Mouse (Mus musculus): Measurements from ENCODE around the gene Isca2.

Isca2 gene

DNA sequence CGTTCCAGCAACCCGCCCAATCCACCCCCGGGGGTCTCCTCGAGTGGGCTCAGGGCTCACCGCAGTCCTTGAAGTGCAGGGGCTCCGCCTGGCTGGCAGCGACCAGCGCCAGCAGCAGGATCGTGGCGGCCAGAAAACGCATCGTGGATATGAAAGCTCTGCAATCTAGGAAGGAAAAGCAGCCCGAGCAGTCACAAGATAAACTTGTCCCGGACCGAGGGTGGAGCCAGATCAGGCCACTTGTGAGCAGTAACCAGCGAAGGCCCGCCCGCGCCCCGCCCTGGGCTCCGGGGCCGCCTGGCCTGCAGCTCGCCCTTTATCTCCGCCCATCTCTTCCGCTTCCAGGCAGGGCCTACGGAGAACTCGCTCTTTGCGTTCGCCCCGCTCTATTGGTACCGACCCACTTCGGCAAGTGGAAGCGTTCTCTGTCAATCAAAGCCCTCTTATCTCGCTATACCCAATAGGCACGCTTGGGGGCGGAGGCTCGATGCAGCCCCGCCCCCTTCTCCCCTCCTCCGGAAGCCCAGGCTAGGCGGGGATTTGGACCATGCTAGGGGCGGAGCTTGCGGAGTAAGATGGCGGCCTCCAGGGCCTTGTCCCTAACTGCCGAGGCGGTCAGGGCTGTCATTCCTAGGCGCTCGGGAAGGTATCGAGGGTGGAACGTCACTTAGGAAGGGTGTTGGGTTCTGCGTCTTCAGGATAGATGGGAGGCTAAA lies at the start of gene Isca2, which contains the start of gene Npc2:
TSS of gene Isca2 (plus strand) at position 526 of the 716 bp plus-strand sequence.
TSS of gene Npc2 (minus strand) at position 427 of the 716 bp plus-strand sequence.
- peak; percentile 98 for DNase-seq (ENCODE audit: extremely low spot score, low read depth, low spot score)

DNA sequence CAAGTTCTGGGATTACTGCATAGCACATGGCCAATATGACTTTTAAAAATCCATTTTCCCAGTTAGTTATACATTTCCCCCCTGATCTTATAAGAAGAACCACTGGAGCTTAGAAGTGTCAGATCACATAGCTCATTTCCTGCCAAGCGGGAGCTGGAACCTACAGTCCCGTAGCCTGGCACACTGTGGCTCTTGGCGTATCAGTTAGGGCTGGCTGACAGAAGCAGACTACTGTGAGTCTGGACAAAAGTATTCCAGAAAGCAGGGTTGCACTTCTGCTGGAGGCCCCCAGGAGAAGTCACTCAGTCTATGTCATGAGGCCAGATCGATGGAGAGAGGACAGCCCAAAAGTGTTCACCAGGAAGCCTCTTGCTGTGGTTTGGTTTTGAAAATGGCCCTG lies 46.7 kb upstream of the Isca2 start:
- no peak for DNase-seq (ENCODE audit: extremely low spot score, low read depth, low spot score)

DNA sequence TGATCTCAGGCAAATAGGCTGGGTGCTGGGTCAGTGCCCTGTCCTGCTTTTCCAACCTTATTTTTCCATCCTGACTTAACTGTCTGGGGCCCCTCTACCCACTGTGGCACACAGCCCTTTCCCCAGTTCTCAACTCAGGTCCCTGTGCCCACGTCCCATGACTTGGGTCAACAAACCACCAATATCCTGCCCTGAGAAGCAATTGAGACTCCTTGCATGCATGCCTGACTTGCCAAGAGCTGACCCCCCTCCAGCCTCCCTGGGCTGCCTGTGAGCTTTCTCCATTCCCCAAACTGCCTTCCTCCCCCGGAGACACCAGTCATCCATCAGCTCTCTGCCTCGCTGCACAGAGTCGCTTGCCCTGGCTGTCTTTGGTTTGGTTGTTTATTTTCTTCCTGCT lies 46.1 kb upstream of the Isca2 start:
- DNase-seq (ENCODE audit: extremely low spot score, low read depth, low spot score): no peak

DNA sequence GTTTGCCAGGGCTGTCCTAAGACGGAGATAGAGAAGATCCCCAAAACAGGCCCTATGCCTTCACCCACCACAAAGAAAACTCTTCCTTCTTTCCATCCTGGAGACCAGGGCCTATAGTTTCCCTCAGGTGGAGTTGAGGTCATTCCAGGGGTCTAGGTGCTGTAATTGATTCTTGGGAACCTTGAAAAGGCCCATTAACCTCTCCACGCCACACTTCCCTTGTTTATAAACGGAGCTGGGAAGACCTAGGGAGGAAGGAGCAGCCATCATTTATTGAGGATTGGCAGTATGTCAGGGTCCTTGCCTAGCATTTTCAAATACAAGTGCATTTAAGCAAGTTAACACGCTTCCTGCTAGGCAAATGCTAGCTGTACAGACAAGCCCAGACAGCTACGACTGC lies 45.6 kb upstream of the Isca2 start:
- no peak for DNase-seq (ENCODE audit: extremely low spot score, low read depth, low spot score)

DNA sequence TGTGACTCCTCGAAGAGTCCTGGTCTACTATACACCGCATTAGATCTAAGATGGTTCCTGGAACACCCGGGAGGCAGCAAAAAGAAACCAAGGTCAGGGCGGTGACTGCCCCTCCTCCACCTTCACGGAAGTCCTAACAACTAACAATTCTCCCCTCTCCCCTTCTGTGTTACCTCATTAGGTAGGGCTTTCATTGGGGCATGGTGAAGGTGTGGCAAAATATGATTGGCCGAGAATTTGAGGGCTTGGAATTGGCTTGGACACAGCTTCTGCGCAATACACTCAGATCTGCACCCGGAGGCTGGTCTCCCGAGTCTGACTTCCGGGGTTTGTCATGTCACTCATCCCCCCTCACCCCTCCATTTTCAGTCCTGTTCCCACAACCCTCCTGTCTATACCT lies 44.6 kb upstream of the Isca2 start:
- DNase-seq (ENCODE audit: extremely low spot score, low read depth, low spot score): no peak

DNA sequence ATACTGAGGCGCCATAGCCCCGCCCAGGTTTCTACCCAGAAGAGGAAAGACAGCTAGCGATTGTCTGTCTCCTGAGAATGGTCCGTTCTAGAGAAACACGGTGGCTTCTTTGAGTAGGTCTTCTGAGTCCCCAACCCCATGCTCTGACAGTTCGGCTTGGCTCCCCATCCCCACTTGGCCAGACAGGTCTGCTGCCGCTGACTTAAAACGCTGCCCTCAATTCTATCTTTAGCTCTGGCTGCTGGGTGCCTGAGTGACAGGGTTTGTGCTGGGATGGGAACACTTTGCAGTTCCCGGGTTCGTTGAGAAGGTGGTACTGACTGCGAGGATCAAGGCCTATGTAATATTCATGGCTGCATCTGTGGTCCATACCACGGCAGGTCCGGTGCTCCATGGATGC lies 39.7 kb upstream of the Isca2 start:
- DNase-seq (ENCODE audit: extremely low spot score, low read depth, low spot score): no peak

DNA sequence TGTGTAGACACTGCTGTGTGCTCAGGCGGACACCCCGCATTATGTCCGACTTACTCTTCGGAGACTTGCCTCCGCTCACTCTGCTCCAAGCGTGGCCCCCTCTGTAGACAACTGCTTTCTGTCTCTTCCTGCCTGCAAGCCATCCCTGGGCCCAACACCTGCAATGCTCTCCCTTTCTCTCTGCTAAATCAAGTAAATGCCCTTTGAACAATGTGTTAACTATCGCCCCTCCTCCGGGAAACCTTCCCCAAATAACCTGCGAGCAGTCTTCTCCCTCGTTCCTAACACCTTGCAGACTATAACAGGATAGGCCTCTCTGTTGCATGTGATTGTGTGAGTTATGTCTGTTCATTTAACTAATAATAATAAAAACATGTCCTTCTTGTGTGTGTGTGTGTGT lies 29.6 kb upstream of the Isca2 start:
- DNase-seq (ENCODE audit: extremely low spot score, low read depth, low spot score): no peak

DNA sequence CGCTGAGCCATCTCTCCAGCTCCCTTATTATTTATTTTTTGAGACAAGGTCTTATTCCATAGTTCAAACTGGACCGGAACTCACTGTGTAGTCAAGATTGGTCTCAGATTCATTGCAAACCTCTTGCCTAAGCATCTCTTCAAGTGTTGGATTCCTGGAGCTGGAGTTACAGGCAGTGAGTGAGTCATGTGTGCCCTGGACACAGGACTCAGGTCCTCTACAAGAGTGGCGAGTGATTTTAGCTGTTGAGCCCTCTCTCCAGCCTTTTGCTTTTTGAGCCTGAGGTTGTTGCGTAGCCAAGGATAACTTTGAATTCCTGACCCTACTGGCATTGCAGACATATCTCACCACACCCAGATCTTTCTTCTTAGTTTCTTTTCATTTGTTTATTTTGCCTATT lies 27.4 kb upstream of the Isca2 start:
- no peak for DNase-seq (ENCODE audit: extremely low spot score, low read depth, low spot score)

DNA sequence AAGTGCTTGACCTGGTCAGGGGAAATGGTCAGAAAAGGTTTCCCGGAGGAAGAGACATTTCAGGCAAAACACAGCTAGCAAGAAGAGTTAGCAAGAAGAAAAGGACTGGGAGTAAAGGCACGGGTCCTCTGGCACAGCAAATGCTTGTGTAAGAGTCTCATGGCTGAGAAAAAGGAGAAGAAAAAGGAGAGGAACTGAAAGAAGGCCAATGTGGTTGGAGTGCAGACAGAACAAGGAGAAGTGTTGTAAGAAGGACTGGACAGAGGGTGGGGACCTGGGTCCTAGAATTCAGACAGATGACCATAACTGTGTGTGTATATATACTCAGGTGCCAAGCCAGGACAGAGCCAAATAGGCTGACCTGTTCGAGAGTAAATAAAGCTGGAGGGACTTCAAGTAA lies 24.9 kb upstream of the Isca2 start:
- DNase-seq (ENCODE audit: extremely low spot score, low read depth, low spot score): no peak

DNA sequence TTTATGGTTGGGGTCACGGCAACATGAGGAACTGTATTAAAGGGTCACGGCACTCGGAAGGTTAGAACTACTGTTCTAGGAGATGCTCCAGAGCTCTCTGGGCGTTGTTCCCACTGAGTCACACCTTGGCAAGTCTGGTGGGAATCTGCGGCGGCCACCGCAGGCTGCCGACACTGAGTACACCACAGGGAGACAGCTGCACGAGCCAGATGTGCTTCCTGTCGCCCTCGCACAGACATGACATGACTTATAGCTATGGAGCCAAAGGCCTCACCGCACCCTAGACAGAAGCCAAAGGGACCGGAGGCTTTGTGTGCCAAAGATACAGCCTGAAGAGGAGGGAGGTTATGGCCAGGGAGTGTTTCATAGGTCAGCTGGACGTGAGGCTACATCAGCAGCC lies 22.4 kb upstream of the Isca2 start:
- DNase-seq (ENCODE audit: extremely low spot score, low read depth, low spot score): no peak

DNA sequence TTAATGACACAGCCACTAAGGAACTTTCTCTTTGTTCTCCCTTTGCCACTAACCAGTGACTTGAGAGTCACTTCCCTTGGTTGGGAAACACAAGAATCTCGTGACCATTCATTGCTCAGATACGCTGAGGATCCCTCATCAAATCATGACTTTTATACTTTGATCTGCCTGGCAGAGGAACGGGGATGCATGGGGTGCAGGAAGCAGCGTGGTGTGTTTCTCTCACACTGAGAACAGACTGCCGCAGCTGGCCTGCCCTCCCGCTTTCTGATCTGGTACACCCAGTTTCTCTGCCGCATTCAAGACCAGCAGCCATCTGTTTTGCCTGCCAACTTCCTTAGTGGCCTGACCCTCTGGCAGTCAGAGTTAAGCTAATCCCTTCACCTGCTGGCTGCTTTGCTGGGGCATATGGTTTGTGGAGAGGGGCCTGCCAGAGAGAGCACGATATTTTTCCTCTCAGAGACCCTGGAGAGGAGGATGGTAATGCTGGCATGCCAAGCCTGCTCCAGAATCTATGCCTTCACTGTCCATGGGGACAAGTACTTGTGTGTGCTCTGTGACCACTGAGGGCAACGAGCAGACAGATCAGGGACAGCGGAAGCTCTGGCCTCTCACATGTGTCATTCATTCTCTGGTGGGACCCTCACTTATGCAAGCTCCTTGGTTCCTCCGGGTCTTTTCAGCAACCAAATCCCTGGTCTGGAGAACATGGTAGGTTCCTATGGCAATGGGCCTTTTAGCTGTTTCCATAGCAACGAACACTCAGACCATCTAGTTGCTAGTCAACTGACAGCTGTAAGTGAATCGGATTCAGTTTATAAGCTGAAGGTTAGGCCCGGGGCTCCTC lies 20.7 kb upstream of the Isca2 start:
- no peak for DNase-seq (ENCODE audit: extremely low spot score, low read depth, low spot score)

DNA sequence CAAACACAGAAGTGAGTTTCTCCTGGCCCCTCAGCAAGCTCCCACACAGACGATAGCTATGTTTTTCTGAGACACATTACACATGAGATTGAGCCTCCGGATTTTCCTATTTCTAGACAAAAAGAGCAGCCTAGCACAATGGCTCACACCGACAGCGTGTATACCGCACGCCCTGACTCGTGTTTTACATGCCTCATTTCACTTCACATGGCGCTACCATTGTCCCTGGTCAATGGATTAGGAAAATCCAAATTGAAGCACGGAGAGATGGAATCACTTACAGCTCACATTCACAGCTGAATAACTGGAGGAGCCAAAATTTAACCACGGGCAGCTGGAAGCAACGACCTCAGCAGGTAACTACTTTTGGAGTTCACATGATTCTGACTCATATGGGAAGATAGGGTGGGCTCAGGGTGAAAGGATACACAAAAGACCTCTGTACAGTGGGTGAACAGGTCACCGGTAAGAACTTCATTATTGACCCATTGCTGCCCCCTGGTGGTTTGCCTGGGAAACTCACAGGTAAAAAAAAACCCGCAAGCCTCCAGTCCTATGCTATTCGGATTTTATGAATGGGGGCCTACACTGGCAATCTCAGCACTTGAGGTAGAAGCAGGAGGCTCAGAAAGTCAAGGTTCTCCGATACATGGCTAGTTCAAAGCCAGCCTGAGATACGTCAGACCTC lies 17.9 kb upstream of the Isca2 start:
- DNase-seq (ENCODE audit: extremely low spot score, low read depth, low spot score): no peak

DNA sequence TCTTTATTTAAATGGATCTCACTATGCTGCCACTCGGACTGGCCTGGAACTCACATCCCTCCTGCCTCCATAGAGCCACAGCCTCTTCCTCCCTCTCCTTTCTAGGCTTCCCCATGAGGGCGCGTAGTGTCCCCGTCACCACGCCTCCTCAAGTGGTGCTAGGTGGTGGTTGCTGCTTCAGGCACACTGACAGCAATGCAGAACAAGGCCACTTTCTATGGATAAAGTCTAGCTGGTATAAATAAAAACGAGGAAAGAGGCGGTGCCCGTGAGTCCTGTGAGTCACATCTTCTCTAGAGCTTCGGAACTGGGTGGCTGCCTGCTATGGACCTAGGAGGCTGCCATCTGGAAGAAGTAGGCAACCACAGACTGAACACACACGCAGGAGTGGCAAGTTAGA lies 17.0 kb upstream of the Isca2 start:
- no peak for DNase-seq (ENCODE audit: extremely low spot score, low read depth, low spot score)

DNA sequence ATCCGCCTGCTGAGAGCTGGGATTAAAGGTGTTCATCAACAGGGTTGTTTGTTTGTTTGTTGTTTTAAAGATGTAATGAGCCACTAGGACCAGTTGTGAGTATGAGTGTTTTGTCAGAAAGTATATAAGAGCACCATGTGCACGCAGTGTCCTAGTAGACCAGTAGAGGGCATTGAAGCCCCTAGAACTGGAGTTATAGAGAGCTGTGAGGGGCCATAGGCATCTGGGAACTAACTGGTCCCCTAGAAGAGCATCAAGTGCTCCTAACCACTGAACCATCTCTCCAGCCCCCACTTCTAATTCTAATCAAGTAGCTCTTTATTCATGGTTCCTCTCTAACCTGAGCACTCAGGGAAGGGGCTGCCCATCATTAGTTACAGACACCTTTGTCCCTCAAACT lies 14.0 kb upstream of the Isca2 start:
- DNase-seq (ENCODE audit: extremely low spot score, low read depth, low spot score): no peak

DNA sequence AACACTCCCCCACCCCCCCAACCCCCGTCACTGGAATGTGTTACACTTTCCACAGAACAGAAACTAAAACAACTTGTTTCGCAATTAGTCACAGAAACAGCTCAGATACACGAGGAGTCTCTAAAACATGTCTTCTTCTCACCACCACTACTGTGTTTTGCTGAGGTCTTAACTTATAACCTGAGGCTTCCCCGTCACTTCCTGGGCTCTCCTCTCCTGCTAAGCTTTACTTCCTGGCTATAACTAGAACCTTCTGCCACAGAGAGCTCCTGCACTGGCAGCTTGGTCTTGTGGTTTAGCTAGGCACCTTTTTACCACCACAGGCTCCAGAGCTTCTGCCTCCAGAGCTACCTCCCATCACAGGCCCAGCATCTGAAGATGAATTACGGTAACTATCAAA lies 10.5 kb upstream of the Isca2 start:
- DNase-seq (ENCODE audit: extremely low spot score, low read depth, low spot score): no peak

DNA sequence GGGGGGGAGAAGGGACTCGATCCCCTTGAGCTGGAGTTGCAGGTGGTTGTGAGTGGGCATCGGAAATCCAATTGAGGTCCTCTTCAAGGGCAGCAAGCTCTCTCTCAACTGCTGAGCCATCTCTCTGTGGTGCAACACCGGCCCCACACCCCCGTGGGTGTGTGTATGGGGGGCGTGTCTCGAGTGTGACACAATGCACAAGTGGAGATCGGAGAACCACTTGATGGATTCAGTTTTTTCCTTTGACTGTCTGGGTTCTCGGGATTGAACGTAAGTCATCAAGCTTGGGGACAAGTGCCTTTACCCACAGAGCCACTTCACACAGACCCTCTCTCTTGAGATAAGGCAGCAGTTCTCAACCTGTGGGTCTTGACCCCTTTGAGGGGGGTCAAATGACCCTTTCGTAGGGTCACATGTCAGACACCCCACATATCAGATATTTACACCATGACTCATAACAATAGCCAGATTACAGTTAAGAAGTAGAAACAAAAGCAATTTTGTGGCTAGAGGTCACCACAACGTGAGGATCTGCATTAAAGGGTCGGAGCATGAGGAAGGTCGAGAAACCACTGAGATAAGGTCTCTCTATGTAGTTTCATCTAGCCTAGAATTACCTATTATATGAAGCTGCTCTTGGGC lies 9.4 kb upstream of the Isca2 start:
- DNase-seq (ENCODE audit: extremely low spot score, low read depth, low spot score): no peak

DNA sequence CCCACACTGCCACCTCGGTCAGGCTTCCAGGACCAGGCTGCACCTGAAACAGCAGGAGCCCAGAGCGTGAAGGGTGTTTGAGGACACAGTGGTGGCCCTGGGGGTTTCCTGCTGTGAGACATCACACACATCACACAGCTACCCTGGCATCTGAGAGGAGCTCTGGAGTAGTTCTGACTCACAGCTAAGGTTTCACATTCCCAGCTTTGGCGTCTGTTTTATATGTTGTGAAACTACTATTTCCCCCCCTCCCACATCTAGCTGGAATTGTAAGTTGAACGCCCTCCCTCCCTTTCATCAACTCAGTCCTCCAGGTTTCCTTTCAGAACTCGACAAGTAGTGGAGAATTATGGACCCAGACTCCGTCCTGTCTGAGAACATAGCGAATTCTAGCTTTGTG lies 8.3 kb upstream of the Isca2 start:
- no peak for DNase-seq (ENCODE audit: extremely low spot score, low read depth, low spot score)

DNA sequence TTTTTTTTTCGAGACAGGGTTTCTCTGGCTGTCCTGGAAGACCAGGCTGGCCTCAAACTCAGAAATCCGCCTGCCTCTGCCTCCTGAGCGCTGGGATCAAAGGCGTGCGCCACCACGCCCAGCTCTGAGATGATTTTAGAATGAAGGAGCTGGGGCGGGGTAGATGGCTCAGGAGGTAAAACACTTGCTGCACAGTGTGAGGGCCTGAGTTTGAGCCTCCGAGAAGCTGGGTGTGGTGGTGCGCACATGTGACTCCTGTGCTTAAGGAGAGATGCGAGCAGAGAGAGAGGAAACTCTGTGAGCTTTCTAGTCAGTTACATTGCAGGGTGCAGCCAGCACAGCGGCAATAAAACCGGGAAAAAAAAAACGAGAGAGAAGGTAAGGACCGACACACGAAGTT lies 7.5 kb upstream of the Isca2 start:
- DNase-seq (ENCODE audit: extremely low spot score, low read depth, low spot score): no peak

DNA sequence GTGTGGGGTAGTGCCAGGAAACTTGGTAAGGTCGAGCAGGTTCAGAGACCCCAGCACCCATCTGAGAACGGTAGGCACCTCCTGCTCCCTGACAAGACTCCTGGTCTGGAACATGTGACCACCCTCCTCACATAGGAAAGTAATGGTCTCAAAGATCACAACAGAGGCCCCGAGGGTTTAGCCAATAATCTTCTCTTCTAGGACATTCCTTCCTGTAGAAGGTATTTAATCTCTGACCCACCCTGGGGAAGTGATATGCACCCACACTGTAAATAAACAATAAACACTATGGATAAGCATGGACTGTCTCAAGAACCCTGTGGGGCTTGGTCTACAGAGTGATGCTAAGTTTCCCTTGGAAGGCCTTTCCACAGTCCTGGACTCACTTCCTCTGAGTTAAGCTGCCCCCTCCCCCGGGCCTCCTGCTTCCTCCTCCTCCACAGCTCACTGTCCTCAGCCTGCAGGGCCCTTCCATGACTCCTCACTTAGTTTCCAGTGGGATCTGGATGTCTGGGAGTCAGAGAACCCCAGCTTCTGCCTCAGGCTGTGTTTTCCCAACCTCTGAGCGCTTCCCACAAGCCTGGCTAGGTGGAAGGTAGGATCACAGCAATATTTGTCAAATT lies 6.8 kb upstream of the Isca2 start:
- no peak for DNase-seq (ENCODE audit: extremely low spot score, low read depth, low spot score)

DNA sequence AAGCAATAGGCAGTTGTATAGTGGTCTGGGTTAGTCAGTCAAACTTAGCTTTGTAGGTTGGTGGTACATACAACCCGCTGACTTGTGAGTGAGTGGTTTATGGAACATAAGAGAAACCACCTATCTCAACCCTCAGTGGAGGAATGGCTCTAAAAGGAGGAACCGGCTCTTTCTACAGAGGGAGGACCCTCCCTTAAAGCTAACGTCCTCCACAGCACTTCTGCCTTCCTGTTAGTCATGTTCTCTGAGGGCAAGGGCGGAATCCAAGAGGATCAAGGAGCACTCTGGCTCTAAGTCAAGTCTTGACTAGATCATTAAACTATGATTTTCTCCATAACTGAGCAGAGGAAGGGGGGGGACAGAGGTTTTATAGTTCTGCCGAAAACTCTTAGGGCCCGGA lies 5.5 kb upstream of the Isca2 start:
- no peak for DNase-seq (ENCODE audit: extremely low spot score, low read depth, low spot score)

DNA sequence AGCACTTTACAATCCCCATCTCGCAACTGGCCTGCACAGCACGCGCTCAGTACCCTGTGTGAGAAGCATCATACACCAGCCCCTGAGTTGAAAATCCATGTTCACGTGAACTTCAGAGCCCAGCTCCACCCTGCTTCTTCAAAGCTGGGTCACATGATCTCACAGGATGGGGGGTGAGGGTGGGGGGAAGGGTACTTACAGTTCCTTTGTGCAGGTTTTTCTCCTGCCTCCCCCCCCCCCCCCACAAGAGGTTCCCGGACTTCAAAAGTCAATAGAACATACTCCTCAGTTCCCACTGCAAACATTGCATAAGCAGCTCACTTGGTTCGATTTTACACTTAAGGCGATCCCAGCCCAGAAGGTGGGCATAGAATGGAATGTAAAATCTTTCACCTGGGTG lies 3.4 kb upstream of the Isca2 start:
- DNase-seq (ENCODE audit: extremely low spot score, low read depth, low spot score): no peak

Data from hindlimb bud, embryonic 11.5 days (tissue).